Mouse (Mus musculus) embryonic facial prominence, embryonic 10.5 days (tissue): ENCODE measurements at regions not wholly inside any gene's neighbourhood (a gene's known extent, or its start where the extent isn't known, plus 50 kb on each side); places are given as distances from the start of the nearest gene placed in this dataset.

Source experiments
- DNase-seq: peaks from one replicate; pipeline ENCODE4 v3.0.0-alpha.2; 2017; ENCODE audit warnings: low spot score
- H3K27ac ChIP-seq: fragments of 300-500 bp; sonication (generic); replicated peaks from 2 replicates; pipeline ENCODE4 v1.5.1; 2016; ENCODE audit warnings: mild to moderate bottlenecking
- H3K27me3 ChIP-seq: fragments of 300-500 bp; sonication (generic); replicated peaks from 2 replicates; pipeline ENCODE4 v1.6.1; 2016; ENCODE audit warnings: low read depth, mild to moderate bottlenecking; ENCODE audit not compliant: poor library complexity, severe bottlenecking
- H3K36me3 ChIP-seq: fragments of 300-500 bp; sonication (generic); replicated peaks from 2 replicates; pipeline ENCODE4 v1.6.1; 2016; ENCODE audit warnings: mild to moderate bottlenecking, moderate library complexity
- H3K4me1 ChIP-seq: fragments of 300-500 bp; sonication (generic); 2 replicates; pipeline ENCODE4 v1.6.1; 2016
- H3K4me3 ChIP-seq: fragments of 300-500 bp; sonication (generic); 2 replicates; pipeline ENCODE4 v1.5.1; 2016; ENCODE audit warnings: mild to moderate bottlenecking, moderate library complexity
- H3K9me3 ChIP-seq: fragments of 300-500 bp; sonication (generic); 2 replicates; pipeline ENCODE4 v1.6.1; 2016; ENCODE audit warnings: mild to moderate bottlenecking
- WGBS: fragments of 180-500 bp; shearing (Covaris S2); methylation state at CpG from one replicate; pipeline ENCODE4 v1.1.7; 2016; 5-methylcytosine and 5-hydroxymethylcytosine counted together

GRCm38 (mm10) chr1:55957804-55958445 is 552.2 kb downstream of the Plcl1 start:
- H3K27ac ChIP-seq, result no peak overlapping the region
- H3K36me3 ChIP-seq, result no peaks in the 10 kb centered on the region
- H3K4me3 ChIP-seq, result no peak overlapping the region
- H3K27me3 ChIP-seq, result no peaks in the 10 kb centered on the region
- peaks cover 6% of the 10 kb centered on the region; the same call in 1 of the 2 replicates for H3K4me1 ChIP-seq
- WGBS, result 81% methylated on average over 11 of the region's 11 CpGs
- DNase-seq, result no peak
- H3K9me3 ChIP-seq, result no peaks in the 10 kb centered on the region

GRCm38 (mm10) chr1:55960291-55960690 is 554.6 kb downstream of the Plcl1 start:
- no peaks in the 10 kb centered on the region for H3K9me3 ChIP-seq
- H3K27ac ChIP-seq, result no peak overlapping the region
- H3K4me3 ChIP-seq, result no peak overlapping the region
- no peaks in the 10 kb centered on the region for H3K36me3 ChIP-seq
- peak; percentile 80 for DNase-seq
- H3K4me1 ChIP-seq, result peaks cover 6% of the 10 kb centered on the region; the same call in 1 of the 2 replicates
- no peaks in the 10 kb centered on the region for H3K27me3 ChIP-seq
- WGBS, result 17% methylated on average over 6 of the region's 6 CpGs

GRCm38 (mm10) chr1:55963867-55964266 is 558.1 kb downstream of the Plcl1 start:
- Histone ChIP-seq H3K9me3 (no peaks in the 10 kb centered on the region), H3K36me3 (no peaks in the 10 kb centered on the region), H3K27ac (no peak overlapping the region), H3K4me3 (no peak overlapping the region), H3K27me3 (no peaks in the 10 kb centered on the region), H3K4me1 (no peaks in the 10 kb centered on the region)
- 88% methylated on average over 5 of the region's 5 CpGs for WGBS
- no peak for DNase-seq

- Histone ChIP-seq H3K27me3 (no peaks in the 10 kb centered on the region), H3K36me3 (no peaks in the 10 kb centered on the region), H3K27ac (no peak overlapping the region), H3K9me3 (no peaks in the 10 kb centered on the region), H3K4me1 (no peaks in the 10 kb centered on the region), H3K4me3 (no peak overlapping the region)
- DNase-seq, result no peak
- 92% methylated on average over 2 of the region's 2 CpGs for WGBS
Measured at GRCm38 (mm10) chr1:55966273-55966672, 560.6 kb downstream of the Plcl1 start.

GRCm38 (mm10) chr1:55967869-55968268 is 562.1 kb downstream of the Plcl1 start:
- no peaks in the 10 kb centered on the region for H3K27me3 ChIP-seq
- no peaks in the 10 kb centered on the region for H3K9me3 ChIP-seq
- 89% methylated on average over 7 of the region's 7 CpGs for WGBS
- H3K4me1 ChIP-seq, result no peaks in the 10 kb centered on the region
- H3K36me3 ChIP-seq, result no peaks in the 10 kb centered on the region
- H3K27ac ChIP-seq, result no peak overlapping the region
- no peak for DNase-seq
- no peak overlapping the region for H3K4me3 ChIP-seq

- DNase-seq, result no peak
- Histone ChIP-seq H3K27ac (no peak overlapping the region), H3K9me3 (no peaks in the 10 kb centered on the region), H3K4me3 (no peak overlapping the region), H3K4me1 (no peaks in the 10 kb centered on the region), H3K27me3 (no peaks in the 10 kb centered on the region), H3K36me3 (no peaks in the 10 kb centered on the region)
- 93% methylated on average over 3 of the region's 3 CpGs for WGBS
Measured at GRCm38 (mm10) chr1:55977796-55978195, 572.1 kb downstream of the Plcl1 start.

- 80% methylated on average over 5 of the region's 5 CpGs for WGBS
- Histone ChIP-seq H3K27ac (no peak overlapping the region), H3K4me3 (no peak overlapping the region)
Measured at GRCm38 (mm10) chr1:55983522-55984066, 577.9 kb downstream of the Plcl1 start.

GRCm38 (mm10) chr1:55997074-55997473 is 591.4 kb downstream of the Plcl1 start:
- H3K36me3 ChIP-seq, result no peaks in the 10 kb centered on the region
- H3K4me1 ChIP-seq, result no peaks in the 10 kb centered on the region
- no peak for DNase-seq
- no peaks in the 10 kb centered on the region for H3K27me3 ChIP-seq
- no peaks in the 10 kb centered on the region for H3K9me3 ChIP-seq
- WGBS, result 71% methylated on average over 6 of the region's 6 CpGs
- no peak overlapping the region for H3K4me3 ChIP-seq
- no peak overlapping the region for H3K27ac ChIP-seq

More at GRCm38 (mm10) chr1:55983522-55984066, 577.9 kb downstream of the Plcl1 start:
- H3K27me3 ChIP-seq, result no peaks in the 10 kb centered on the region
- DNase-seq, result no peak
- H3K36me3 ChIP-seq, result no peaks in the 10 kb centered on the region
- H3K9me3 ChIP-seq, result no peaks in the 10 kb centered on the region
- H3K4me1 ChIP-seq, result no peaks in the 10 kb centered on the region
